Mouse (Mus musculus): ENCODE data around the gene Cnih2.

The Cnih2 gene

GRCm38 (mm10) chr19:5057876-5058775 is 40.2 kb downstream of the Cnih2 start:
- no peak for TF ChIP-seq CTCF (conservative IDR thresholded peaks at IDR 0.05; ENCODE audit: low read length)
- no peak for TF ChIP-seq NANOG (IDR thresholded peaks at IDR 0.05; ENCODE audit: borderline replicate concordance, low read length)
- TF ChIP-seq POU5F1 (IDR thresholded peaks at IDR 0.05; ENCODE audit: borderline replicate concordance, low read length) = no peak
- peak overlapping the region; percentile 61 for H3K4me3 ChIP-seq (replicated peaks; ENCODE audit: low read length)
- peaks cover 86% of the 10 kb centered on the region for H3K4me1 ChIP-seq (replicated peaks; ENCODE audit: low read depth, low read length)
- peaks cover 10% of the 10 kb centered on the region for H3K27me3 ChIP-seq (ENCODE audit: insufficient read depth, low read length)
- H3K36me3 ChIP-seq (ENCODE audit: insufficient read depth, low read length) = peaks cover 23% of the 10 kb centered on the region
- H3K9me3 ChIP-seq (ENCODE audit: low read length) = no peaks in the 10 kb centered on the region

GRCm38 (mm10) chr19:5056251-5056650 is 42.1 kb downstream of the Cnih2 start:
- peaks cover 86% of the 10 kb centered on the region for H3K4me1 ChIP-seq (replicated peaks; ENCODE audit: low read depth, low read length)
- TF ChIP-seq POU5F1 (IDR thresholded peaks at IDR 0.05; ENCODE audit: borderline replicate concordance, low read length) (no peak), CTCF (conservative IDR thresholded peaks at IDR 0.05; ENCODE audit: low read length) (peak; percentile 81), NANOG (IDR thresholded peaks at IDR 0.05; ENCODE audit: borderline replicate concordance, low read length) (no peak)
- no peaks in the 10 kb centered on the region for H3K9me3 ChIP-seq (ENCODE audit: low read length)
- no peak overlapping the region for H3K4me3 ChIP-seq (replicated peaks; ENCODE audit: low read length)
- peaks cover 29% of the 10 kb centered on the region for H3K27me3 ChIP-seq (ENCODE audit: insufficient read depth, low read length)
- peaks cover 24% of the 10 kb centered on the region for H3K36me3 ChIP-seq (ENCODE audit: insufficient read depth, low read length)

GRCm38 (mm10) chr19:5053909-5054308 is 44.4 kb downstream of the Cnih2 start:
- H3K9me3 ChIP-seq (ENCODE audit: low read length) = no peaks in the 10 kb centered on the region
- H3K4me3 ChIP-seq (replicated peaks; ENCODE audit: low read length) = 0 out of 2 replicates have a peak overlapping the region, but pooled peaks have one; percentile 77
- H3K27me3 ChIP-seq (ENCODE audit: insufficient read depth, low read length) = peaks cover 35% of the 10 kb centered on the region
- TF ChIP-seq CTCF (conservative IDR thresholded peaks at IDR 0.05; ENCODE audit: low read length) (peak; percentile 98), NANOG (IDR thresholded peaks at IDR 0.05; ENCODE audit: borderline replicate concordance, low read length) (no peak), POU5F1 (IDR thresholded peaks at IDR 0.05; ENCODE audit: borderline replicate concordance, low read length) (no peak)
- peaks cover 84% of the 10 kb centered on the region for H3K4me1 ChIP-seq (replicated peaks; ENCODE audit: low read depth, low read length)
- peaks cover 34% of the 10 kb centered on the region for H3K36me3 ChIP-seq (ENCODE audit: insufficient read depth, low read length)

- peaks cover 45% of the 10 kb centered on the region for H3K36me3 ChIP-seq (ENCODE audit: insufficient read depth, low read length)
Observed at GRCm38 (mm10) chr19:5052853-5053252, 45.5 kb downstream of the Cnih2 start.

GRCm38 (mm10) chr19:5052166-5052822 is 46.0 kb downstream of the Cnih2 start:
- H3K9me3 ChIP-seq (ENCODE audit: low read length) = no peaks in the 10 kb centered on the region
- TF ChIP-seq CTCF (conservative IDR thresholded peaks at IDR 0.05; ENCODE audit: low read length) = no peak
- no peak for TF ChIP-seq POU5F1 (IDR thresholded peaks at IDR 0.05; ENCODE audit: borderline replicate concordance, low read length)
- no peak for TF ChIP-seq NANOG (IDR thresholded peaks at IDR 0.05; ENCODE audit: borderline replicate concordance, low read length)
- H3K36me3 ChIP-seq (ENCODE audit: insufficient read depth, low read length) = peaks cover 50% of the 10 kb centered on the region
- peaks cover 35% of the 10 kb centered on the region for H3K27me3 ChIP-seq (ENCODE audit: insufficient read depth, low read length)
- H3K4me3 ChIP-seq (replicated peaks; ENCODE audit: low read length) = peak overlapping the region; percentile 77
- peaks cover 80% of the 10 kb centered on the region for H3K4me1 ChIP-seq (replicated peaks; ENCODE audit: low read depth, low read length)

More at GRCm38 (mm10) chr19:5052853-5053252, 45.5 kb downstream of the Cnih2 start:
- Histone ChIP-seq H3K4me1 (replicated peaks; ENCODE audit: low read depth, low read length) (peaks cover 84% of the 10 kb centered on the region), H3K27me3 (ENCODE audit: insufficient read depth, low read length) (peaks cover 35% of the 10 kb centered on the region), H3K4me3 (replicated peaks; ENCODE audit: low read length) (peak overlapping the region; percentile 77), H3K9me3 (ENCODE audit: low read length) (no peaks in the 10 kb centered on the region)
- TF ChIP-seq NANOG (IDR thresholded peaks at IDR 0.05; ENCODE audit: borderline replicate concordance, low read length) = no peak
- TF ChIP-seq CTCF (conservative IDR thresholded peaks at IDR 0.05; ENCODE audit: low read length) = no peak
- TF ChIP-seq POU5F1 (IDR thresholded peaks at IDR 0.05; ENCODE audit: borderline replicate concordance, low read length) = no peak

GRCm38 (mm10) chr19:5051515-5051914 is 46.8 kb downstream of the Cnih2 start:
- no peak for TF ChIP-seq CTCF (conservative IDR thresholded peaks at IDR 0.05; ENCODE audit: low read length)
- no peak for TF ChIP-seq POU5F1 (IDR thresholded peaks at IDR 0.05; ENCODE audit: borderline replicate concordance, low read length)
- TF ChIP-seq NANOG (IDR thresholded peaks at IDR 0.05; ENCODE audit: borderline replicate concordance, low read length) = no peak
- H3K36me3 ChIP-seq (ENCODE audit: insufficient read depth, low read length) = peaks cover 58% of the 10 kb centered on the region
- peaks cover 35% of the 10 kb centered on the region for H3K27me3 ChIP-seq (ENCODE audit: insufficient read depth, low read length)
- H3K4me3 ChIP-seq (replicated peaks; ENCODE audit: low read length) = peak overlapping the region; percentile 77
- H3K9me3 ChIP-seq (ENCODE audit: low read length) = no peaks in the 10 kb centered on the region
- H3K4me1 ChIP-seq (replicated peaks; ENCODE audit: low read depth, low read length) = peaks cover 76% of the 10 kb centered on the region

- no peak for TF ChIP-seq POU5F1 (IDR thresholded peaks at IDR 0.05; ENCODE audit: borderline replicate concordance, low read length)
- TF ChIP-seq CTCF (conservative IDR thresholded peaks at IDR 0.05; ENCODE audit: low read length) = no peak
- no peak for TF ChIP-seq NANOG (IDR thresholded peaks at IDR 0.05; ENCODE audit: borderline replicate concordance, low read length)
- H3K9me3 ChIP-seq (ENCODE audit: low read length) = no peaks in the 10 kb centered on the region
- H3K4me1 ChIP-seq (replicated peaks; ENCODE audit: low read depth, low read length) = peaks cover 76% of the 10 kb centered on the region
- H3K27me3 ChIP-seq (ENCODE audit: insufficient read depth, low read length) = peaks cover 35% of the 10 kb centered on the region
- peaks cover 63% of the 10 kb centered on the region for H3K36me3 ChIP-seq (ENCODE audit: insufficient read depth, low read length)
- H3K4me3 ChIP-seq (replicated peaks; ENCODE audit: low read length) = peak overlapping the region; percentile 77
Observed at GRCm38 (mm10) chr19:5051031-5051430, 47.3 kb downstream of the Cnih2 start.

Measured in E14TG2a.4 (cell line).